Mouse (Mus musculus) limb, embryonic 14.5 days (tissue): ENCODE measurements around the gene Nrf1. TPM values are rescaled to one million over a fixed set of nuclear protein-coding genes. Genes with fewer than 3 reads are reported as not detected.

Experiments used
- ATAC-seq: fragments of 200-750 bp; cut with Nextera tagmentation; 2 replicates; pipeline ENCODE4 v1.8.0; 2017; ENCODE audit warnings: low read depth, moderate number of reproducible peaks, moderate TSS enrichment; ENCODE audit not compliant: low FRiP score
- DNase-seq: peaks from one replicate; pipeline ENCODE4 v3.0.0-alpha.2; 2015; ENCODE audit warnings: low spot score
- H3K27ac ChIP-seq: fragments of 300-500 bp; sonication (generic); replicated peaks from 2 replicates; pipeline ENCODE4 v1.5.1; 2014; ENCODE audit warnings: low read depth, mild to moderate bottlenecking, low read length, moderate library complexity, mixed read lengths
- H3K27me3 ChIP-seq: fragments of 300-500 bp; sonication (generic); 2 replicates; pipeline ENCODE4 v1.6.1; 2014; ENCODE audit warnings: low read length, mixed read lengths; ENCODE audit not compliant: control insufficient read depth, insufficient read depth
- H3K36me3 ChIP-seq: fragments of 300-500 bp; sonication (generic); 2 replicates; pipeline ENCODE4 v1.6.1; 2014; ENCODE audit warnings: mild to moderate bottlenecking, low read length, moderate library complexity, mixed read lengths; ENCODE audit not compliant: control insufficient read depth, insufficient read depth
- H3K4me1 ChIP-seq: fragments of 300-500 bp; sonication (generic); 2 replicates; pipeline ENCODE4 v1.6.1; 2014; ENCODE audit warnings: antibody characterized with exemption, low read length, mixed read lengths; ENCODE audit not compliant: control insufficient read depth, insufficient read depth
- H3K4me2 ChIP-seq: fragments of 300-500 bp; sonication (generic); replicated peaks from 2 replicates; pipeline ENCODE4 v1.6.1; 2014; ENCODE audit warnings: low read depth, mild to moderate bottlenecking, low read length, moderate library complexity; ENCODE audit not compliant: severe bottlenecking
- H3K4me3 ChIP-seq: fragments of 300-500 bp; sonication (generic); replicated peaks from 2 replicates; pipeline ENCODE4 v1.5.1; 2014; ENCODE audit warnings: low read length
- H3K9ac ChIP-seq: fragments of 300-500 bp; sonication (generic); 2 replicates; pipeline ENCODE4 v1.6.1; 2014; ENCODE audit warnings: mild to moderate bottlenecking, low read depth, low read length, moderate library complexity; ENCODE audit not compliant: severe bottlenecking
- H3K9me3 ChIP-seq: fragments of 300-500 bp; sonication (generic); 2 replicates; pipeline ENCODE4 v1.6.1; 2016; ENCODE audit warnings: low read length; ENCODE audit not compliant: control insufficient read depth
- POLR2A ChIP-seq: fragments of 200-500 bp; IDR thresholded peaks from 2 replicates; pipeline ENCODE4 v1.8.0; 2012; ENCODE audit warnings: inconsistent platforms, mild to moderate bottlenecking, moderate library complexity, borderline replicate concordance; ENCODE audit not compliant: insufficient read depth, insufficient read length; ENCODE audit errors: extremely low read depth
- WGBS: fragments of 180-500 bp; shearing (Covaris S2); extraction: QIAGEN DNeasy Blood & Tissue Kit; methylation state at CpG from one replicate; pipeline ENCODE4 v1.1.7; 2014; 5-methylcytosine and 5-hydroxymethylcytosine counted together
- polyA plus RNA-seq, 2 experiments: library from polyadenylated mRNA; depleted of rRNA in 1 of 2; stranded (reverse) in 1 of 2; unstranded in 1 of 2; fragments of >200 nt; fragmentation: Nextera tagmentation in 1 of 2; extraction: Ambion mirVana in 1 of 2; gene quantifications; 2 replicates each; pipeline versions ENCODE4 v1.2.1 to v1.2.3; 2012 to 2014

Nrf1 gene
- polyA plus RNA-seq, 2 experiments = 47.7 to 70.7 TPM

DNA sequence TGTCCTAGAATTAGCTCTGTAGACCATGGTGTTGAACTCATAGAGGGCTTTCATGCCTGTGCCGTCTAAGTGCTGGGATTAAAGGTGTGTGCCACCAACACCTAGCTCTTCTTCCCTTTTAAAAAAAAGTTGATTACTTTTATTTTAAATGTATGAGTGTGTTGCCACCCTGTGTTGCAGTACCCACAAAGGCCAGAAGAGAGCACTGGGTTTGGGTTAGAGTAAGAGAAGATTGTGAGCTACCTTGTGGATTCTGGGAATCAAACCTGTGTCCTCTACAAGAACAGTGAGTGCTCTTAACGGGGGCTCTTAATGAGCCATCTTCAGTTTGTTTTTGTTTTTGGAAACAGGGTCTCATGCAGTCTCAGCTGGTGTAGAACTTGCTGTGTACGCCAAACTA is 24.7 kb downstream of the Nrf1 start:
- no peak overlapping the region for H3K9ac ChIP-seq
- no peak for ATAC-seq

GRCm38 (mm10) chr6:30078938-30079529 is 31.2 kb downstream of the Nrf1 start:
- TF ChIP-seq POLR2A = no peak
- 73% methylated on average over 4 of the region's 4 CpGs for WGBS
- Histone ChIP-seq H3K27ac (no peak overlapping the region), H3K4me1 (peaks cover 7% of the 10 kb centered on the region; the same call in 1 of the 2 replicates), H3K4me3 (no peak overlapping the region), H3K27me3 (no peaks in the 10 kb centered on the region), H3K9ac (no peak overlapping the region), H3K4me2 (no peak overlapping the region), H3K9me3 (no peaks in the 10 kb centered on the region), H3K36me3 (no peaks in the 10 kb centered on the region)
- no peak for DNase-seq
- ATAC-seq = no peak

More for the DNA sequence above, 24.7 kb downstream of the Nrf1 start:
- Histone ChIP-seq H3K9me3 (no peaks in the 10 kb centered on the region), H3K4me2 (no peak overlapping the region), H3K4me3 (no peak overlapping the region), H3K36me3 (no peaks in the 10 kb centered on the region), H3K27me3 (no peaks in the 10 kb centered on the region), H3K27ac (no peak overlapping the region), H3K4me1 (peaks cover 3% of the 10 kb centered on the region; the same call in 1 of the 2 replicates)
- 90% methylated on average over 3 of the region's 3 CpGs for WGBS
- DNase-seq = no peak
- TF ChIP-seq POLR2A = no peak

GRCm38 (mm10) chr6:30081339-30081738 is 33.6 kb downstream of the Nrf1 start:
- TF ChIP-seq POLR2A = no peak

DNA sequence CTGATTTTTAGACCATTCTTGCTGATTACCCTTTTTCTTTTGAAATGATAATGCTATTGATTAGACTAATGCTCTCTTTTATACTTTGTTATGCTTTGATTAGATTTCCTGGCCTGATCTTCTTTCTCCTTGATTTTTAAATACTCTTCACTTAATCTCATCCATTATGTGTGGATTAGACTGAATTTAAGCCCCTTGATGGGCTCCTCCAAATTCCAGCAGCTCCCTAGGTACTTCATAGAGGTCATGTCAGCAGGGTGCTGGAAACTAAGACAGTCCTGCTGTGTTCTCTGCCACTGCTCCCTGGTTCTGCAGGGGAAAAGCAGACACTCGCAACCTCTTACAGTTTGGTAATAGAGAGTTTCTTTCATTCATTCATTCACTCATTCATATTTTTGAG is 35.5 kb downstream of the Nrf1 start:
- Histone ChIP-seq H3K27me3 (no peaks in the 10 kb centered on the region), H3K9ac (no peak overlapping the region), H3K4me3 (no peak overlapping the region), H3K27ac (no peak overlapping the region), H3K4me1 (0 out of 2 replicates have a peak, but pooled peaks cover 3% of the 10 kb centered on the region), H3K9me3 (no peaks in the 10 kb centered on the region), H3K4me2 (no peak overlapping the region), H3K36me3 (no peaks in the 10 kb centered on the region)
- DNase-seq (no peak), ATAC-seq (no peak)
- TF ChIP-seq POLR2A = no peak
- 90% methylated on average over 1 of the region's 1 CpGs for WGBS

More at GRCm38 (mm10) chr6:30081339-30081738, 33.6 kb downstream of the Nrf1 start:
- no peak overlapping the region for H3K9ac ChIP-seq
- ATAC-seq (no peak), DNase-seq (peak; percentile 53)
- H3K36me3 ChIP-seq = no peaks in the 10 kb centered on the region
- H3K9me3 ChIP-seq = no peaks in the 10 kb centered on the region
- no peaks in the 10 kb centered on the region for H3K27me3 ChIP-seq
- 75% methylated on average over 3 of the region's 3 CpGs for WGBS
- H3K4me2 ChIP-seq = no peak overlapping the region
- H3K27ac ChIP-seq = no peak overlapping the region
- no peak overlapping the region for H3K4me3 ChIP-seq
- H3K4me1 ChIP-seq = 0 out of 2 replicates have a peak, but pooled peaks cover 3% of the 10 kb centered on the region

DNA sequence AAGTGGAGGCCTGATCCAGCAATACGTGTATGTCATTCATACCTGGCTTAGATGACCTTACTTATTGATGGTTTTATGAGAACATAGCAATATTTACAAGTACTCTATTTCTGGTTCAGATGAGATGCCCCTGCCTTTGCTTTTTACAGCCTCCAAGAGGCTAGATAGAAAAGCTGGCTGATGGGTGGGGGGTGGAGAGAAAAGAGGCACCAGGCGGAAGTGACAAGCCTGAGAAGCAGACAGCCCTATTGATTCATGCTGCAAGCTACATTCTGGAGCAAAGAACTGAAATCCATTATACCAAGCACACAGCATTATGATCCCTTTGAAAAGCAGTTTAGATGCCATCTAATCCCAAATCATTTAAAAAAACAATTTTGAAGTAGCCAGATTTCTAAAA is 37.6 kb downstream of the Nrf1 start:
- Histone ChIP-seq H3K9me3 (no peaks in the 10 kb centered on the region), H3K4me3 (no peak overlapping the region), H3K4me2 (no peak overlapping the region), H3K4me1 (no peaks in the 10 kb centered on the region), H3K9ac (no peak overlapping the region), H3K27ac (no peak overlapping the region), H3K27me3 (no peaks in the 10 kb centered on the region), H3K36me3 (peaks cover 15% of the 10 kb centered on the region)
- ATAC-seq = no peak
- no peak for DNase-seq
- WGBS = 63% methylated on average over 2 of the region's 2 CpGs
- no peak for TF ChIP-seq POLR2A
